Mouse (Mus musculus) heart, embryonic 12.5 days (tissue): Measurements from ENCODE around the gene Csnk1g1. TPM values are rescaled to one million over a fixed set of nuclear protein-coding genes. Genes with fewer than 3 reads are reported as not detected.

Source experiments
- ATAC-seq: fragments of 200-750 bp; cut with Nextera tagmentation; 2 replicates; pipeline ENCODE4 v1.8.0; 2017; ENCODE audit warnings: moderate TSS enrichment, moderate library complexity; ENCODE audit not compliant: insufficient number of reproducible peaks, low FRiP score
- H3K27ac ChIP-seq: fragments of 300-500 bp; sonication (generic); 2 replicates; pipeline ENCODE4 v1.5.1; 2016; ENCODE audit warnings: mild to moderate bottlenecking, moderate library complexity; ENCODE audit not compliant: poor library complexity, severe bottlenecking
- H3K27me3 ChIP-seq: fragments of 300-500 bp; sonication (generic); replicated peaks from 2 replicates; pipeline ENCODE4 v1.6.1; 2016; ENCODE audit warnings: mild to moderate bottlenecking, moderate library complexity
- H3K36me3 ChIP-seq: fragments of 300-500 bp; sonication (generic); 2 replicates; pipeline ENCODE4 v1.6.1; 2016; ENCODE audit warnings: mild to moderate bottlenecking, moderate library complexity
- H3K4me1 ChIP-seq: fragments of 300-500 bp; sonication (generic); replicated peaks from 2 replicates; pipeline ENCODE4 v1.6.1; 2016; ENCODE audit warnings: mild to moderate bottlenecking
- H3K4me2 ChIP-seq: fragments of 300-500 bp; sonication (generic); 2 replicates; pipeline ENCODE4 v1.6.1; 2016; ENCODE audit warnings: mild to moderate bottlenecking, moderate library complexity
- H3K4me3 ChIP-seq: fragments of 300-500 bp; sonication (generic); 2 replicates; pipeline ENCODE4 v1.5.1; 2016; ENCODE audit warnings: mild to moderate bottlenecking
- H3K9ac ChIP-seq: fragments of 300-500 bp; sonication (generic); 2 replicates; pipeline ENCODE4 v1.6.1; 2016; ENCODE audit warnings: mild to moderate bottlenecking, moderate library complexity
- H3K9me3 ChIP-seq: fragments of 300-500 bp; sonication (generic); replicated peaks from 2 replicates; pipeline ENCODE4 v1.6.1; 2016; ENCODE audit warnings: mild to moderate bottlenecking, moderate library complexity
- WGBS: fragments of 180-500 bp; shearing (Covaris S2); methylation state at CpG from one replicate; pipeline ENCODE4 v1.1.7; 2016; 5-methylcytosine and 5-hydroxymethylcytosine counted together
- polyA plus RNA-seq: library from polyadenylated mRNA; unstranded; fragments of >200 nt; fragmentation: Nextera tagmentation; extraction: Ambion mirVana; gene quantifications from 2 replicates; pipeline ENCODE4 v1.2.1, GENCODE M21; 2016

The Csnk1g1 gene
- polyA plus RNA-seq, 1 experiment from 2014 or later: 11.9 TPM

DNA sequence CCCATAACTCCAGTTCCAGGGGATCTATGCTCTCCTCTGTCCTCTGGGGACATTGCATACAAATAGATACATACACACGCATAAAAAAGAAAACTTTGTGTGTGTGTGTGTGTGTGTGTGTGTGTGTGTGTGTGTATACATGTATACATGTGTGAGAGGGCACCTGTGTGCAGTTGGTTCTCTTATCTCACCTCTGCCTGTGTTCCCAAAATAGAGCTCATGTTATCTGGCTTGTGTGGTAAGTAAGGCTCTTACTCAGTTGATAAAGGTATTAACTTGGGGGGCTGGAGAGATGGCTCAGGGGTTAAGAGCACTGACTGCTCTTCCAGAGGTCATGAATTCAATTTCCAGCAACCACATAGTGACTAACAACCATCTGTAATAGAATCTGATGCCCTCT, 8.3 kb downstream of the Csnk1g1 start:
- Histone ChIP-seq H3K9me3 (no peaks in the 10 kb centered on the region), H3K36me3 (no peaks in the 10 kb centered on the region), H3K4me2 (no peak overlapping the region), H3K9ac (no peak overlapping the region), H3K4me1 (peaks cover 10% of the 10 kb centered on the region), H3K27me3 (no peaks in the 10 kb centered on the region), H3K4me3 (no peak overlapping the region), H3K27ac (peak overlapping the region; percentile 27; the same call in 1 of the 2 replicates)
- no peak for ATAC-seq
- 77% methylated on average over 1 of the region's 1 CpGs for WGBS

DNA sequence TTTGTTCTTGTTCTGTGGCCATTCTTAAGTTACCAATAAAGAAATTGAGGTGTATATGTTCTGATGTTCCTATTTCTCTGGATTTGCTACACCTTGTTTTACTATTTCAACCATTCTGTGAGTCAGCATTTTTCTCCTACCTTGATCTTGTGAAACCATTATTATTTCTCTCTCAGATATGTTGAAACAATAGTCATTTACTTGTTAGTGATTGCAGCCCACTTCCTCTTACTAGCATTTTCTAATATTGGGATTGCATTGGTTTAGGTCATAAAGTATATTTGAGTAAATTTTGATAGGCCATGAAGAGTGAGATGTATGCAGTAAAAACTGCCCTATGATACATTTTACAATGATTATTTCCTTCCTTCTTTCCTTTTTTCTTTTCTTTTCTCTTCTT, 19.7 kb downstream of the Csnk1g1 start:
- H3K36me3 ChIP-seq: no peaks in the 10 kb centered on the region
- H3K27ac ChIP-seq: no peak overlapping the region
- H3K4me2 ChIP-seq: no peak overlapping the region
- H3K27me3 ChIP-seq: no peaks in the 10 kb centered on the region
- no peak overlapping the region for H3K4me3 ChIP-seq
- peaks cover 11% of the 10 kb centered on the region for H3K4me1 ChIP-seq
- H3K9ac ChIP-seq: no peak overlapping the region
- ATAC-seq: no peak
- no peaks in the 10 kb centered on the region for H3K9me3 ChIP-seq

DNA sequence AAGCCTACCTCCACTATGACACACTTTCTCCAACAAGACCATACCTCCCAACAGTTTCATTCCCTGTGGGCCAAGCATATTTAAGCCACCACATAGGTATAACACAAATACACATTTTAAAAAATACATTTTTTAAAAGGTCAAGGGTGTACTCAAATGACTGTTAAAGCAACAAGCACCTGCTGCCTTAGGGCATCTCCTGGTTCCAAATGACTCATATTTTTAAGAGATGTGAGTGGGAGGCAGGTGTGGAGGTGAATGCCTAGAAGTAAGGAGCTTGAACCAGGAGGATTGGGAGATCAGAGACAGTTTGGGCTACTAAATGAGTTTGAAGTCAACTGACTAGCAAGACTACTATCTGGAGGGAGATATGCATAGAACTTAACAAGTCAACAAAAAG, 21.1 kb downstream of the Csnk1g1 start:
- Histone ChIP-seq H3K36me3 (no peaks in the 10 kb centered on the region), H3K9ac (no peak overlapping the region), H3K4me2 (no peak overlapping the region), H3K27me3 (no peaks in the 10 kb centered on the region), H3K27ac (no peak overlapping the region), H3K4me3 (no peak overlapping the region), H3K9me3 (no peaks in the 10 kb centered on the region), H3K4me1 (peaks cover 11% of the 10 kb centered on the region)
- no peak for ATAC-seq

DNA sequence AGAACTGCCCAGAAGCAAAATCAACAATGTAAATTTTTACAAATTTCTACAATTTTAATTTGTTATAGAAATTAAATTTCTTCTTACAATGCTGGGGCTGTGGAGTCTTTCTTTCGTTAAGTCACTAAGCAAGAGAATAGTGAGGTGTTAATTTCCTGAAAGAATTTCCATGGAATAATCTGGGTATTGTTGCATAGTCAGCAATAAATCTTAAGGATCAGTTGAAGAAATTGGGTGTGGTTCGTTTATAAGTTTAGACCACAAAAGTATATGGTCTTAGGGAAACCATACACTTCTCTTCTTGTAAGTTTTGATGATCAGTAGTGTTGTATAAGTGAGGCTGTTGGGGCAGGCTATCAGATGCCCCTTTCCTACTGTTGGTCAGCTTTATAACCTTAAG, 28.8 kb downstream of the Csnk1g1 start:
- Histone ChIP-seq H3K27ac (no peak overlapping the region), H3K9ac (no peak overlapping the region), H3K9me3 (no peaks in the 10 kb centered on the region), H3K36me3 (no peaks in the 10 kb centered on the region), H3K27me3 (no peaks in the 10 kb centered on the region), H3K4me1 (0 out of 2 replicates have a peak, but pooled peaks cover 2% of the 10 kb centered on the region), H3K4me2 (no peak overlapping the region), H3K4me3 (no peak overlapping the region)
- 86% methylated on average over 2 of the region's 2 CpGs for WGBS
- no peak for ATAC-seq

DNA sequence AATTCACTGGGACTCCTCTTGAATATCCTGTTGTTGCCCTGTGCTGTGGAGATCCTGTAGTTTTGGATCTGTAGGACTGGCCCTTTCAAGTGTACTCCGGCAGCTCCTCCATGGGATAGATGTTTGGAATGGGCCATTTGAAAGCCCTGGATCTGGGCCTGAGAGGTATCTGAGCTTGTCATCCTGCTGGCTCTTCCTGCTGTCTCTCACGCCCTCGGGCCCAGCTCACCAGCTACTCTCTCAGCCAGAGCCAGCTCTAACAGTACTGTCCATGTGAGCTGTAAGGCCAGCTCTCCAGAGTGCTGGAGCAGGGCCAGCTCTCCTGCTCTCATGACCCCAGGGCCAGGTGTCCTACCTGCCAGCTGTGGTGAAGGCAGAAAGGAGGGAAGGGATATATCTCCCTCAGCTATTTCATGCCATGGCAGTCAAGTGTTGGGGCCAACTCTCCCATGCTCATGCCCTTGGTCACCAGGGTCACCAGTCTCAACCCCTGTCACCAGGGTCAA, 42.4 kb downstream of the Csnk1g1 start:
- Histone ChIP-seq H3K4me1 (no peaks in the 10 kb centered on the region), H3K9ac (no peak overlapping the region), H3K4me2 (no peak overlapping the region), H3K27ac (no peak overlapping the region), H3K4me3 (no peak overlapping the region), H3K36me3 (peaks cover 18% of the 10 kb centered on the region), H3K27me3 (no peaks in the 10 kb centered on the region), H3K9me3 (no peaks in the 10 kb centered on the region)
- WGBS: 90% methylated on average over 3 of the region's 3 CpGs
- ATAC-seq: no peak

DNA sequence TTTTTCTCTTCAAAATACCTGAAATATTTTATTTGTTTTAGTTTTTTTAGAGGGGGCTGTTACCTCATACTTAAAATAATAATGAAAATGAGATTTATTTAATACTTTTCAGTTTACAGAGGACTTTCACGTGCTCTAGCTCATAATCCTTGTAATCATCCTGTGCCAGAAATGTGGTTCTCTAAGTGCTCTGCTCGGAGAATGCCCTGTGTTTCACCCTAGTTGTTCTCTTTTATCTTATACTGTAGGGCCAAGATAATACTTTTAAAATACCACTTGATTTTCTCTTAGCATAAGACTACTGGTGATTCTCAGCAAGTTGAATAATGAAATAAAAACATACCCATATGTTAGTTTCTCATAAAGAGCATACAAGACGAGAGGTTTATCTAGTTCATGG, 61.3 kb downstream of the Csnk1g1 start:
- no peaks in the 10 kb centered on the region for H3K36me3 ChIP-seq
- H3K9ac ChIP-seq: no peak overlapping the region
- no peak overlapping the region for H3K27ac ChIP-seq
- 46% methylated on average over 3 of the region's 3 CpGs for WGBS
- H3K9me3 ChIP-seq: no peaks in the 10 kb centered on the region
- H3K4me2 ChIP-seq: no peak overlapping the region
- no peak for ATAC-seq
- H3K27me3 ChIP-seq: no peaks in the 10 kb centered on the region
- peaks cover 12% of the 10 kb centered on the region for H3K4me1 ChIP-seq
- H3K4me3 ChIP-seq: no peak overlapping the region

DNA sequence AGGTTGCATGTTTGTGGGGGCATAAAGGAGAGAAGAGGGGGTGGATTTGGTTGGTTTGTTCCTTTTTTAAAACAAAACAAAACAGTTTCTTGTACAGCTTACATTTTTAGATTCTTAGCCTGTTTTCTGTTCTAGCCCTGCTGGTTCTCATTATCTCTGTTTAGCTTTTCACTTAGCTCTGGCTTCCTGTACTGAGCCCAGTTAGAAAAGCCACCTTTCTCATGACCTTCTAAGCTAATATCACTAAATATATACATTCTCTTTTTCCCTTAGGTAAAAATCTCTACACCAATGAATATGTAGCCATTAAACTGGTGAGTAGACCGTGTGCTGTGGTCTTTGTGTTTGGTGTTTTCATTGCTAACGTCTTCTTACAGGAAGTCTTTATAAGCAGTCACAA, 64.5 kb downstream of the Csnk1g1 start:
- WGBS: 59% methylated on average over 2 of the region's 2 CpGs
- Histone ChIP-seq H3K27ac (no peak overlapping the region), H3K9me3 (no peaks in the 10 kb centered on the region), H3K4me2 (no peak overlapping the region), H3K9ac (no peak overlapping the region), H3K4me3 (no peak overlapping the region), H3K4me1 (peaks cover 12% of the 10 kb centered on the region), H3K27me3 (no peaks in the 10 kb centered on the region), H3K36me3 (0 out of 2 replicates have a peak, but pooled peaks cover under 1% of the 10 kb centered on the region)
- ATAC-seq: no peak

DNA sequence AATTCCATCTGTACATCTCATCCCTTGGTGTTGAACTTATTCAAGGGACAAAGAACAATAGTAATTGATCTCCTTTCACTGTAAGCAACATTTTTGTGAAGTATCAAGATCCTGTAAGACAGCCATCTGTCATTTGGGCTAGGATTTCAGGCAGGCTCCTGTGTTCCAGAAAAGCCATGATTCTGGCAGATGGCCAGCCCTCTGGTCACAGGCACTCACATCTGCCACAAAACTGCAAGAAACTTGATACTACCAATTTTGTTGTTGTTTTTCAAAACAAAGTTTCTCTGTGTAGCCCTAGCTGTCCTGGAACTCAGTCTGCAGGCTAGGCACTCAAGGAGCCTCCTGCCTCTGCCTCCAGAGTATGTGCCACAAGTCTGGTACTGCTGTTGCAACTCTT, 67.2 kb downstream of the Csnk1g1 start:
- no peaks in the 10 kb centered on the region for H3K9me3 ChIP-seq
- no peak overlapping the region for H3K27ac ChIP-seq
- H3K36me3 ChIP-seq: 0 out of 2 replicates have a peak, but pooled peaks cover 2% of the 10 kb centered on the region
- no peaks in the 10 kb centered on the region for H3K27me3 ChIP-seq
- no peak overlapping the region for H3K4me3 ChIP-seq
- H3K4me2 ChIP-seq: no peak overlapping the region
- no peak for ATAC-seq
- no peak overlapping the region for H3K9ac ChIP-seq
- H3K4me1 ChIP-seq: peaks cover 5% of the 10 kb centered on the region; the same call in 1 of the 2 replicates

DNA sequence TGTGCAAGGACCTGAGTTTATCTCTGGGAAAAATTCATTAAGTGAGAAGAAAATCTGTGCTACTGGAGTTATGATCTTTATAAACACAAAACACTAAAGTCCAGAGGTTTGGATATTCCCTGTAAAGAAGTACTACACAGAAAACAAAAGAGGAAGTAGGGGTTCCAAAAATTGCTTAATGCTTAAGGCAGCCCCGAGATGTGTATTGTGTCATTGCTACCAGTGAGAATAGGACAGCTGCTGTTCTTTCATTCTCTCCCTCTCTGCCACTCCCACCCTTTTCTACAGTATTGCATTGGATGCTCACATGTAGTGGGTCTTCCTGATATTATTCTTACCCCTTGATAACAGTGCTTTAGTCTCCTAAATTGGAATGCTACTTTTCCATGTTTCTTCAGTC, 74.1 kb downstream of the Csnk1g1 start:
- Histone ChIP-seq H3K27ac (no peak overlapping the region), H3K36me3 (0 out of 2 replicates have a peak, but pooled peaks cover 2% of the 10 kb centered on the region), H3K4me2 (no peak overlapping the region), H3K9ac (no peak overlapping the region), H3K9me3 (no peaks in the 10 kb centered on the region), H3K27me3 (no peaks in the 10 kb centered on the region), H3K4me3 (no peak overlapping the region), H3K4me1 (no peaks in the 10 kb centered on the region)
- ATAC-seq: no peak
- WGBS: 88% methylated on average over 1 of the region's 1 CpGs

DNA sequence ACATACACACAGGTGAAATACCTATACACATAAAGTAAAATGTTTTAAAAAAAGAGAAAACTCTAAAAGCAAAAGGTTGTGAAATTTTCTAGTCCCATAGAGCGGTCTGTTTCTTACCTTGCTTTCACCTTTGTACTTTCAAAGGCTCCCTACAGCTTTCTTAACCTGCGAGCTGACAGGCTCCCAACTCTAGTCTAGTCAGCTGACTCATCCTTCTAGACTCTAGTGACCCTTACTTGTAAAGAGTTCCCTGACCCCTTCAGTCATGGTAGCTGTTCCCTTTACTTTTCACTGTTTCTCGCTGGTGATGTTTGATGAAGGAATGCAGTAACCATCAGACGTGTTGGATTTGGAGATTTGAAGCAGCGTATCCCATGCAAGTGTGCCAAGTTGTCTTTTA, 78.3 kb downstream of the Csnk1g1 start:
- H3K4me2 ChIP-seq: no peak overlapping the region
- H3K36me3 ChIP-seq: no peaks in the 10 kb centered on the region
- H3K9me3 ChIP-seq: no peaks in the 10 kb centered on the region
- H3K27ac ChIP-seq: no peak overlapping the region
- no peak overlapping the region for H3K9ac ChIP-seq
- ATAC-seq: no peak
- WGBS: 88% methylated on average over 5 of the region's 5 CpGs
- no peak overlapping the region for H3K4me3 ChIP-seq
- H3K27me3 ChIP-seq: no peaks in the 10 kb centered on the region
- peaks cover 9% of the 10 kb centered on the region for H3K4me1 ChIP-seq

DNA sequence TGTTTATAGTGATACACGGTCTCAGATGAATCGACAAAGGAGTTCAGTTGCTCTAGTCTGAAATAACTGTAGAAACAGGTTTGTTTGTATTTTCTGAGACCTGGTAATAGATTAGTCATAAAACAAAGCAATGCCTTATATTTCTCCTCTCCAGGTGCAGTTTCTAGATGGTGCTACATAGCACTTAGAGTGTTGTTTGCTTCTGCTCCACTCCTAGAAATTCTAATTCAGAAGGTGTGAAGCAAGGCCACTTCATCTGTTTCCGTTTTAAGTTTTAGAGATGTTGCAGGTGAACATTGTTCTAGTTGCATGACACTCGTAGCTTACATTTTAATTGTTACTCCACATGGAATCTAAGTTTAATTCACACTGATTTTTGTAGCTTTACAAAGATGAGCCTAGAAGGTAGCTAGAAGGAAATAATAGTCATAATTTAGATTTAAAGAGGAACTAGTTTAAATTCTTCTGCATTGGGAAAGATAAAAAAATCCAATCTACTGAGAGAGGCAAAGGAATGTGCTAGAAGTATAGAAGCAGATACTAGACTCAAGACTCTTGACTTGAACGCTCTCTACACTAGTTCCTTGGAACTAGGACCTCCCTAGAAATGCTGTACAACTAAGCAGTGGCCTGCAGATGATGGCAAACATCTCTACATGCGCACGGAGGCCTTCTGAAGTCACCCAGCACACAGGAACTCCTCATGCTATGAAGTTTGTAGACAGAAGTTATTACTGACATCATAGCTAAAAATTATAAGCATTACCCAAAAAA, 87.1 kb downstream of the Csnk1g1 start:
- WGBS: 89% methylated on average over 7 of the region's 7 CpGs
- no peak overlapping the region for H3K27ac ChIP-seq
- no peak overlapping the region for H3K4me2 ChIP-seq
- H3K9me3 ChIP-seq: no peaks in the 10 kb centered on the region
- H3K36me3 ChIP-seq: peaks cover 5% of the 10 kb centered on the region; the same call in 1 of the 2 replicates
- ATAC-seq: no peak
- no peak overlapping the region for H3K9ac ChIP-seq
- no peaks in the 10 kb centered on the region for H3K27me3 ChIP-seq
- no peak overlapping the region for H3K4me3 ChIP-seq
- no peaks in the 10 kb centered on the region for H3K4me1 ChIP-seq

DNA sequence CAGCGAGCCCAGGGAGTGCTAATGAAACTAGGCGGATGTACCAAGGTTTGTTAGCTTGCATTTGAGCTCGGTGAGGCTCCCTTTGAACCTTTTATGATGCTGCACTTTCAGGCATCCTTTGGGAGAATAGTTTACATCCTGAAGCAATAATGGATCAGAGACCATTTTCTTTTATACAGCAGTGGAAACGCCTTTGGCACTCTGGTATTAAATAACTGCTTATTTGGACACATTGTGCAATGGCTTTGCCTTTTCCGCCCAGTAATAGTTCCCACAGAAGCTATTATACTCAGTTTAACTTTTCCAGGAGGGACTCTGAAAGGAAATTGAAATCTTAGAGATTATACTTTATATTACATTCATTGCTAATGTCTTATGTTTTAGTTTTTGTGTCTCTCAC, 90.2 kb downstream of the Csnk1g1 start:
- H3K9me3 ChIP-seq: no peaks in the 10 kb centered on the region
- peaks cover 24% of the 10 kb centered on the region for H3K36me3 ChIP-seq
- H3K4me1 ChIP-seq: no peaks in the 10 kb centered on the region
- H3K27ac ChIP-seq: no peak overlapping the region
- H3K9ac ChIP-seq: no peak overlapping the region
- H3K4me3 ChIP-seq: no peak overlapping the region
- WGBS: 76% methylated on average over 5 of the region's 5 CpGs
- no peaks in the 10 kb centered on the region for H3K27me3 ChIP-seq
- ATAC-seq: no peak
- no peak overlapping the region for H3K4me2 ChIP-seq
